Mouse (Mus musculus) monocyte, adult 2 months (primary cell): ENCODE results near the gene Dennd1a.

ENCODE experiments used
- DNase-seq, 2 experiments: peaks; one replicate each; pipeline ENCODE4 v3.0.0; 2022; ENCODE audit warnings: low spot score in 2 of 2, low read depth in 1 of 2

Dennd1a gene

DNA sequence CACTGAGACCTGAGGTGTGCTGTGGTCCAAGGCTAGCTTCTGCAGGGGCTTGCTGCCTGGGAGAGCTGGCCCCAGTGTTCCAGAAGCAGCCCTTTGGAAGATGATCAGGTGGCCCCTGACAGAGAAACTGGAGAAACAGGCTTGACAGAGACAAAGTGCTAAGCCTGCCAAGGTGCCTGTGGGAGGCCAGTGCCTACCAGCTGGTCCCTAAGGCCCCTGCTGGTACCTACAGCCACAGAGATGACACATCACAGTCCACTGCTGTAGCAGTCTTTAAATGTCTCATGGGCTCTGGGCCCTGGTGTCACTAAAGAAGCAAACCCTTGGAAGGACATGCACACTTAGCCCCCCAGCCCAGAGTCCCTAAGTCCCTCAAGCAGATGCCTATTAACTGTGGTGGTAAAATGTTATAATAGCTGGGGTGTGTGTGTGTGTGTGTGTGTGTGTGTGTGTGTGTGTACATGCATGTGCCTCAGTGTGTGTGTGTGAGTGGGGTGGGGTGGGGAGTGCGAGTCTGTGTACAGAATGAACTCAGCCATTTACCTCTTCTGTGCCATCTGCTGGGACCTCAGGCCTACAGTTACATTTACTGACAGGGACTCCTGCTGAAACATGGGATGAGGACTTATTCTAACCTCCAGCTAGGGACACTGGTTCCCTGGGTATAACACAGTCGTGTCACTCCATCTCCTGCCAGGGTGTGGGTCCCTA is 530.8 kb downstream of the Dennd1a start:
- DNase-seq, result no peak

DNA sequence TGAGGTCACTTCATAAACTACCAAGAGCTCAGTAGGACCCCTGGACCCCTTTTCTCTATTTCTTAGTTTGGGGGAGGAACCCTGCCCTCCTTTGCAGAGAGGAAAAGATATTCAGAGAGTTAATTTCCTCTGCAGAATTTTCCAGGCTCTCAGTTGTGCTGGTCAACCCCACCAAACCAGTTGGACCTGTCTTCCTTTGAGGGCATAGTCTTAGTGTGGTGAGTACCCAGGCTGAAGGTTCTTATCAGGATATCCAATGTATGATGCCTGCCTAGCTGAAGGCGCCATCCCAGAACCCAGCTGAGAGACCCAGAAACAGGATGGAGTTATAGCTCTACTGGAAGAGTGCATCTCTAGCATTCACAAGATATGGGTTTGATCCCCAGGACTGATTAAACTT is 536.1 kb downstream of the Dennd1a start:
- no peak for DNase-seq

DNA sequence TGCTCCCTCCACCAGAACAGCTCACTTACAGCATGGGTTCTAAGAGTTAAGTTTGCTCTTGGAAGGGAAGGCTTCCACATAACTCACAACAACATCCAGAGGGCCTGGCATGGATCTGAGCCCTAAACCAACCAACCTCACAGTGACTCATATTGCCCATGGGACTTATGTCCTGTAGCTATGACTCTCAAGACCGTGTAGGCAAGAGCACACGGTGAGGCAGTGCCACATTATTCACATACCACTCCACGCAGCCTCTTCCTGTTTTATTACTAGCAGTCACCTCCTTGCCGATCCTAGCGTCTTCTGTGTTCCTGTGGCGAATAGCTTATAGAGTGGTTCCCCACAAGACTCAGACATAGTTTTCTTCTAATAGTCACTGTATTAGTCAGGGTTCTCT is 537.9 kb downstream of the Dennd1a start:
- DNase-seq, result no peak
